Mouse (Mus musculus): ENCODE results near the gene Higd1a. TPM values are rescaled to one million over a fixed set of nuclear protein-coding genes. Genes with fewer than 3 reads are reported as not detected.

Gene Higd1a
- 237 and 257 TPM in 2 replicates for polyA plus RNA-seq (2016; fragmentation: Nextera tagmentation; extraction: Ambion mirVana)

GRCm38 (mm10) chr9:121858153-121858488, at the start of gene Higd1a:
Gene Higd1a, minus strand, starts transcription at chr9:121858362.
- H3K4me2 ChIP-seq: peak within 1 kb of the TSS; percentile 85
- 19% methylated on average over 6 of the region's 6 CpGs for WGBS

DNA sequence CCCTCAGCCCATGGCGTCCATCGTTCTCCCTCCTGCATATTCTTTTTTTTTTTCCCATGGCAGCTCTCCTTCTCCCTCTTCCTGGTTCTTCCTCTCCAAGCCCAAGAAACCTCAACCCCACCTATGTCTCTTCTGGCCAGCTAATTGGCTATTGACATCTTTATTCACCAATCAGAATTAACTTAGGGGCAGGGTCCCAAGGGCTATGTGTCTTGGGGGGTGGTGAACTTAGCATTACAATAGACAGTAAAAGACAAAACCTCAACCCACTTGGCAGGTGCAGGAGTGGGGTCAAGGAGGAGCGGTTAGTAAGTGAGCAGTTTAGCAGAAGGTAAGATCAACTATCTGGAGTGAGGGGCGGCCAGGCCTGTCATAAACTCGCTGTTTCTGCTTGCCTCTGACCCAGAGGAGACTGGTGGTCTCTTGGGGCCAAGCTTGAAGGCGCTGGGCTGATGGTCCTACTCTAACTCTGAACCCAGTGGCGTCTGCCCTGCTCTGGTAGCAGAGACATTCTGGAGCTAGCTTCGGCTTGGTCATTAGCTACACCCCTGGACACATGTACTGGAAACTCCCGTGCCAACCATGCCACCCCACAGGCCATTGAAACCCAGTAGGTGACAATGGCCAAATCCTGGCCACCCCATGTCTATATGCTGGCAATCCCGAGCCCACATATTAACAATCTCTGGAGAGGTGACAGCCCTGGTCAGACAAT, 49.4 kb upstream of the Higd1a start:
- 69% methylated on average over 10 of the region's 10 CpGs for WGBS
- Histone ChIP-seq H3K9ac (no peak overlapping the region), H3K36me3 (no peaks in the 10 kb centered on the region), H3K27ac (ENCODE audit: poor library complexity, severe bottlenecking) (no peak overlapping the region), H3K4me2 (no peak overlapping the region), H3K9me3 (replicated peaks) (no peaks in the 10 kb centered on the region), H3K4me1 (replicated peaks) (peaks cover 8% of the 10 kb centered on the region; the same call in 1 of the 2 replicates), H3K4me3 (no peak overlapping the region), H3K27me3 (replicated peaks) (0 out of 2 replicates have a peak, but pooled peaks cover 3% of the 10 kb centered on the region)
- no peak for ATAC-seq (ENCODE audit: insufficient number of reproducible peaks, low FRiP score)

More at GRCm38 (mm10) chr9:121858153-121858488, at the start of gene Higd1a:
- Histone ChIP-seq H3K4me1 (replicated peaks) (0 out of 2 replicates have a peak, but pooled peaks cover 4% of the 10 kb centered on the region), H3K36me3 (peaks cover 11% of the 10 kb centered on the region), H3K9me3 (replicated peaks) (no peaks in the 10 kb centered on the region), H3K4me3 (peak within 1 kb of the TSS; percentile 76), H3K27ac (ENCODE audit: poor library complexity, severe bottlenecking) (peak within 1 kb of the TSS; percentile 98), H3K9ac (peak within 1 kb of the TSS; percentile 90), H3K27me3 (replicated peaks) (no peaks in the 10 kb centered on the region)
- ATAC-seq (ENCODE audit: insufficient number of reproducible peaks, low FRiP score): no peak

DNA sequence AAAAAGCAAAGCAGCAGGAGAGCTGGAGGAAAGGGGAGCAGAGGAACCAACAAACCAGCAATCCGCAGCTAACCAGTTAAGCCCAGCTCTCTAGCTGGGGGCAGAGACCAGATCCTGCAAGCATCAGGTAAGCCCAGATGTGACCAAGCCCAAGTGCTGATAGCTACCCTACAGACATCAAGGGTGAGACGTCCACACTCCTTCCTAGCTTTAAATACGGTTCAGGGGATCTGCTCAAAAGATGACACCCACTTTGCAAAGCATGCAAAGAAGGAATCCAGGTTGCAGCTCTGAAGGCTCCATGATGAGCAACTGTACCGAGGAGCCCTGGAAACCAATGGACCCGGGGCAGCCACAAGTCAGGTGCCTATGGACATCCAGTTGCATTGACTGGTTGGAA, 48.3 kb upstream of the Higd1a start:
- H3K4me2 ChIP-seq: no peak overlapping the region
- no peak for ATAC-seq (ENCODE audit: insufficient number of reproducible peaks, low FRiP score)
- H3K9ac ChIP-seq: no peak overlapping the region
- H3K27ac ChIP-seq (ENCODE audit: poor library complexity, severe bottlenecking): no peak overlapping the region
- WGBS: 75% methylated on average over 5 of the region's 5 CpGs
- H3K27me3 ChIP-seq (replicated peaks): 0 out of 2 replicates have a peak, but pooled peaks cover 3% of the 10 kb centered on the region
- H3K36me3 ChIP-seq: no peaks in the 10 kb centered on the region
- H3K4me1 ChIP-seq (replicated peaks): peaks cover 8% of the 10 kb centered on the region; the same call in 1 of the 2 replicates
- no peak overlapping the region for H3K4me3 ChIP-seq
- no peaks in the 10 kb centered on the region for H3K9me3 ChIP-seq (replicated peaks)

DNA sequence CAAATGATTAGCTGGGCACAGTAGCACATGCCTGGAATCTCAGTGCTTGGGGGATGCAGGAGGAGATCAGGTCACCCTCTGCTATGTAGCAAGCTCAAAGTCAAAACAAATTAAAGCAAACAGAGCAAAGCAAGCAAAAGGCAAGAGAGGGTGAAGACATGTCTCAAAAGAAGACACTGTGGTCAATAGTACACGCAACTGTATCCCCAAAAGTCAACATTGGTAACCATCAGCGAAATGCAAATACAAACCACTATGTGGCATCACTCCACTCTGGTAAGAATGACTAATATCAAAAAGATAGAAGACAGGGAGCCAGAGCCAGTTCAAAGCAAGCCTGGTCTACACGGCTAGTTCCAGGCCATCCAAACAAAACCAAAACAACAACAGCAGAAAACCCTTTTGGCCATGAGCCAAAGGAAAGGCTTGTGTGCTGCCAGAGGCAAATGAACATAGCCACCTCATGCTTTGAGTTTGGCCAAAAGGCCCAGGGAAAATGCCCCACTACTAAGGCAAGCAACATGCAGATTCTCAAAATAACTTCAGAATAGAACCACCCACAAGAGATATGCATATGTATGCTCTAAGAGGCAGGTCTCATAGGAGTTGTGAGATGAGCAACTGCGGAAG, 47.5 kb upstream of the Higd1a start:
- Histone ChIP-seq H3K9me3 (replicated peaks) (no peaks in the 10 kb centered on the region), H3K4me2 (no peak overlapping the region), H3K4me3 (no peak overlapping the region), H3K4me1 (replicated peaks) (peaks cover 8% of the 10 kb centered on the region; the same call in 1 of the 2 replicates), H3K27ac (ENCODE audit: poor library complexity, severe bottlenecking) (no peak overlapping the region), H3K9ac (no peak overlapping the region), H3K36me3 (no peaks in the 10 kb centered on the region), H3K27me3 (replicated peaks) (0 out of 2 replicates have a peak, but pooled peaks cover 3% of the 10 kb centered on the region)
- WGBS: 76% methylated on average over 4 of the region's 4 CpGs
- no peak for ATAC-seq (ENCODE audit: insufficient number of reproducible peaks, low FRiP score)

GRCm38 (mm10) chr9:121904946-121905345, 46.8 kb upstream of the Higd1a start:
- WGBS: 77% methylated on average over 7 of the region's 7 CpGs
- no peak overlapping the region for H3K27ac ChIP-seq (ENCODE audit: poor library complexity, severe bottlenecking)
- H3K4me3 ChIP-seq: no peak overlapping the region
- ATAC-seq (ENCODE audit: insufficient number of reproducible peaks, low FRiP score): no peak
- 0 out of 2 replicates have a peak, but pooled peaks cover 3% of the 10 kb centered on the region for H3K27me3 ChIP-seq (replicated peaks)
- H3K4me1 ChIP-seq (replicated peaks): peaks cover 8% of the 10 kb centered on the region; the same call in 1 of the 2 replicates
- H3K9me3 ChIP-seq (replicated peaks): no peaks in the 10 kb centered on the region
- no peak overlapping the region for H3K9ac ChIP-seq
- no peaks in the 10 kb centered on the region for H3K36me3 ChIP-seq
- no peak overlapping the region for H3K4me2 ChIP-seq

DNA sequence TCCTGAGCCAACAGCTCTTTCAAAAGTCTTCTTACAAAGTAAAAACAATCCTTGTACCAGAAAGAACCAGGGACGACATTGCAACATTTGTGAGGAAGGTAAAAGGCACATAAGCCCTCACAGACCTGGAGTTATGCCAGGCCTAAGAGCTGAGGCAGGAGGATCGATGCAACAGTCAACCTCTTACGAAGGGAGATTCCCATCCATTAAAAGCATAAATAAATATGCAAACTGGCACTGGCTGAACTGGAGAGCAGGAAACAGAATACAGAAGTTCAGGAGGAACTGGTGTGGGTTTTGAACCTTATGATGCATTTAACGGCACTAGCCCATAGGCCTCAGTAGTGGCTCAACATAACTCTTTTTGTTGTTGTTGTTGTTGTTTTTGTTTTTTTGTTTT, 46.2 kb upstream of the Higd1a start:
- no peaks in the 10 kb centered on the region for H3K36me3 ChIP-seq
- H3K4me1 ChIP-seq (replicated peaks): peaks cover 8% of the 10 kb centered on the region; the same call in 1 of the 2 replicates
- H3K9ac ChIP-seq: no peak overlapping the region
- no peaks in the 10 kb centered on the region for H3K9me3 ChIP-seq (replicated peaks)
- H3K4me2 ChIP-seq: no peak overlapping the region
- 0 out of 2 replicates have a peak, but pooled peaks cover 3% of the 10 kb centered on the region for H3K27me3 ChIP-seq (replicated peaks)
- H3K27ac ChIP-seq (ENCODE audit: poor library complexity, severe bottlenecking): no peak overlapping the region
- no peak for ATAC-seq (ENCODE audit: insufficient number of reproducible peaks, low FRiP score)
- 84% methylated on average over 4 of the region's 4 CpGs for WGBS
- no peak overlapping the region for H3K4me3 ChIP-seq

DNA sequence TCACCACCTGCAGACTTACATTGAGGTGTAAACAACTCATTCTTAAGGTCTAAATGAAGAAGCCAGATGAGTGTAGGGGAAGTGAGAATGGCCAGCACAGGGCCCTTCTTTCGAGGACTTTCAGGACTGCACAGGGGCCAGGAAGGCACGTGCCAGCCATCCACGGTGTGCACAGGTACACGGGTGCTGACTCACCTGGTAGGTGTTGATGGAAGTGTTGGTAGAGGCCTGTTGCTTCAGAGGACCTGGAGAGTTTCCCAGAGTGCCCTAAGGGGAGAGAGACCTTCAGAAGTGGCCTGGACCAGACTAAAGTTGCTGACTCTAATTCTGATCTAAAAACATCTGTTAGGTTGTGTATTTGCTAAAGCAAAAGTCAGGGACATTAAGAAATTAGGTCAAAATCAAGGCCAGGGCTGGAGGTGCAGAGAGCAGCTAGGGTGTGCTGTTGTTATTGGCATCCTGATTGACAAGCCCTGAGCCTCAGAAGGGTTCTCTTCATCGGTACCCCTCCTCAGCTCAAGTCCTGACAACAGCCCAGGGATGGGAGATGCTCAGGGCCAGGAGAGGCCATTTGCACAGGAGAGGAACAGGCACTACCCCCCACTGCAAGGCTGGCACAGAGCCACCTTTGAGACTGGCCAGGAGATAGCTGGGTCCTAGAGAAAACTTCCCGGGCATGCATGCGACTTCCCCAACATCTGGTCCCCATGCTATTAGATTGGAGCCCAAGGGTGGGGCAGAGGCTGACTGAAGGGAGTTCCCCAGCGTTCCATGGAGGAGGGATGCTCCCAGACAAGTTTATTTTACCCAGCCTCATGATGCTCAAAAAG, 45.5 kb upstream of the Higd1a start:
- Histone ChIP-seq H3K27me3 (replicated peaks) (0 out of 2 replicates have a peak, but pooled peaks cover 3% of the 10 kb centered on the region), H3K36me3 (no peaks in the 10 kb centered on the region), H3K9me3 (replicated peaks) (no peaks in the 10 kb centered on the region), H3K4me1 (replicated peaks) (peaks cover 8% of the 10 kb centered on the region; the same call in 1 of the 2 replicates), H3K4me3 (no peak overlapping the region), H3K27ac (ENCODE audit: poor library complexity, severe bottlenecking) (no peak overlapping the region), H3K9ac (no peak overlapping the region), H3K4me2 (no peak overlapping the region)
- WGBS: 63% methylated on average over 8 of the region's 8 CpGs
- no peak for ATAC-seq (ENCODE audit: insufficient number of reproducible peaks, low FRiP score)

DNA sequence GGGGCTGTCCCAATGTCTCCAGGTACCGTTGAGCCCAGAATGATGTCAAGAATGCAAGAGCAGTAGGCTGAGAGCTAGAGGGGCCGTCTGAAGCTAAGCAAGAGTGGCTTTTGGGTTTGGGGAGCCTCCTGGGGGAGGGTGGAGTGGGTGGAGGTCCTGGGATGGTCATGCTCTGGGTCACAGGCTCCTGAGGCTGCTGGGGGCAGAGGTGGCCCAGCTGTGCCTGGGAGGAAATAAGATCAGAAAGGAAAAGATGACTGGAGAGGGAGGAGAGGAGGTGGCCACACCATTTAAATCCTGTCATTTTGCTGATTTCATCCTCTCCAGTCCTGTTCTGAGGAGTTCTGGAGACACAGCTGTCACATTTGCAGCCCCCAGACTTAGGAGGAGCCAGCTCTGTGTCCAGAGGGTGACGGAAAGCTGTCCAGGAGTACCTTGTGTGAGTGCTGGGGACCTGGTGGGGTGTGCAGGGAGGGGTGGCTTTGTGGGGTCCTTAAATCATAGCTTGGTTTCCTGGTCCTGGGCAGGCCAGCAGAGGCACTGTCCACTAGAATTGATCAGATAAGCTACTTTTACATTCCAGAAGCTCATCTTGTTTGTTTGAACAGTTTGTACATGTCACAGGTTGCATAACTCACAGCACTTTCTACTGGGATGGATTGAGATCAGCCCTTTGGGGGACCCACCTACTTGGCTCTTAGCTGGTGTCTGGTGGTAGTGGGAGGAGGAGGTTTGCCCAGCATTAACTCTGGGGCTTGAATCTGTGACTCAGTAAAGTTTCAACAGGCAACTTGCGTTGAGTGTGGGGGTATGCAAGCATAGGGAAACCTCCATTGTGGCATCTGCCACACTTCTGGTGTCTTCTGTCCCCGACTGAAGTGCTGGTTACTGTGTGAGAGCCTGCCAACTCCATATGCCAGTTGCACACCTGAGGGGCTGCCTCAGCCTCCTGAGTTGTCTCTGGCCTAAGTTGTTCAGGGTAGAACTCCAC, 43.8 kb upstream of the Higd1a start:
- no peaks in the 10 kb centered on the region for H3K36me3 ChIP-seq
- H3K4me3 ChIP-seq: no peak overlapping the region
- no peak overlapping the region for H3K4me2 ChIP-seq
- H3K9ac ChIP-seq: no peak overlapping the region
- ATAC-seq (ENCODE audit: insufficient number of reproducible peaks, low FRiP score): no peak
- H3K27me3 ChIP-seq (replicated peaks): no peaks in the 10 kb centered on the region
- WGBS: 63% methylated on average over 5 of the region's 5 CpGs
- no peaks in the 10 kb centered on the region for H3K9me3 ChIP-seq (replicated peaks)
- H3K4me1 ChIP-seq (replicated peaks): peaks cover 10% of the 10 kb centered on the region; the same call in 1 of the 2 replicates
- H3K27ac ChIP-seq (ENCODE audit: poor library complexity, severe bottlenecking): no peak overlapping the region

GRCm38 (mm10) chr9:121900282-121900855, 42.2 kb upstream of the Higd1a start:
- H3K9me3 ChIP-seq (replicated peaks): no peaks in the 10 kb centered on the region
- H3K4me1 ChIP-seq (replicated peaks): peaks cover 8% of the 10 kb centered on the region; the same call in 1 of the 2 replicates
- H3K9ac ChIP-seq: no peak overlapping the region
- H3K36me3 ChIP-seq: no peaks in the 10 kb centered on the region
- ATAC-seq (ENCODE audit: insufficient number of reproducible peaks, low FRiP score): no peak
- H3K4me2 ChIP-seq: no peak overlapping the region
- no peak overlapping the region for H3K27ac ChIP-seq (ENCODE audit: poor library complexity, severe bottlenecking)
- no peaks in the 10 kb centered on the region for H3K27me3 ChIP-seq (replicated peaks)
- WGBS: 77% methylated on average over 5 of the region's 5 CpGs
- H3K4me3 ChIP-seq: no peak overlapping the region

GRCm38 (mm10) chr9:121899306-121899705, 41.1 kb upstream of the Higd1a start:
- H3K4me1 ChIP-seq (replicated peaks): peaks cover 7% of the 10 kb centered on the region; the same call in 1 of the 2 replicates
- H3K27ac ChIP-seq (ENCODE audit: poor library complexity, severe bottlenecking): no peak overlapping the region
- no peaks in the 10 kb centered on the region for H3K36me3 ChIP-seq
- H3K4me3 ChIP-seq: no peak overlapping the region
- 31% methylated on average over 6 of the region's 6 CpGs for WGBS
- H3K4me2 ChIP-seq: no peak overlapping the region
- no peak for ATAC-seq (ENCODE audit: insufficient number of reproducible peaks, low FRiP score)
- no peaks in the 10 kb centered on the region for H3K27me3 ChIP-seq (replicated peaks)
- H3K9ac ChIP-seq: no peak overlapping the region
- H3K9me3 ChIP-seq (replicated peaks): no peaks in the 10 kb centered on the region

Measured in heart, embryonic 12.5 days (tissue).